Mouse (Mus musculus) mesoderm, embryonic 11.5 days (tissue): ENCODE results near the gene Diras2.
A peak's percentile ranks its signal among the peaks of the same experiment; 100 is the strongest.

Experiments
- DNase-seq: peaks from one replicate; pipeline ENCODE4 v3.0.0-alpha.2; 2012; ENCODE audit warnings: low read depth, low spot score

The Diras2 gene

DNA sequence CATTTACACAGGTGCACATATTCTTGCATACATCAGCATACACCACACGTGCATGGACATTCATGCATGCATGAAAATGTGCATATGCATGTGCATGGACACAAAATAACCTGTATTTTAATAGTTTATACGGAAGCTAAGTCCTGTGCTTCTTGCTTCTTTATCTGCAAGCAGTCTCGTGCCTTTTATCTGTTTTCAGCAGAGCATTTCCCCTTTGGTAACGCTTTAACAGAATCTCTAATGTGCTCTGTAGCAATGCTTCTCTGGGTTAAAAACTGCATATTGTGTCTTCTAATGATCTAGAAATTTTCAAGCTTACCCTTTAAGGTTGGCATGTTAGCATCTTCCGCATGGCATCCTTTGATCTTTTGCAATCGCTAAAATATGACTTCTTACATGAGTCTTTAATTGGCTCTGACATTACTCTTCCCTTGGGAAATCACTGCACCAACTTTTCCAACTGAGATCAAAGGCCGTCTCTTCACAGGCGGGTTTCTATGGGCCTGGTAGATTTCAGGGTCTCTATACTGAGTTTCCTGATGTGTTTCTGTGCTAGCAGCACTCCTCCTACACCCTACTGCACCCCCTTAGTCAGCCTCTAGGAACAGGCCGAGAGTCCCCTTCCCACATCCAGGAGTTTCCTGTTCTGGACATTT, 21.9 kb upstream of the Diras2 start:
- DNase-seq, result no peak

- DNase-seq, result no peak
Observed at GRCm38 (mm10) chr13:52551275-52551674, 20.2 kb upstream of the Diras2 start.

DNA sequence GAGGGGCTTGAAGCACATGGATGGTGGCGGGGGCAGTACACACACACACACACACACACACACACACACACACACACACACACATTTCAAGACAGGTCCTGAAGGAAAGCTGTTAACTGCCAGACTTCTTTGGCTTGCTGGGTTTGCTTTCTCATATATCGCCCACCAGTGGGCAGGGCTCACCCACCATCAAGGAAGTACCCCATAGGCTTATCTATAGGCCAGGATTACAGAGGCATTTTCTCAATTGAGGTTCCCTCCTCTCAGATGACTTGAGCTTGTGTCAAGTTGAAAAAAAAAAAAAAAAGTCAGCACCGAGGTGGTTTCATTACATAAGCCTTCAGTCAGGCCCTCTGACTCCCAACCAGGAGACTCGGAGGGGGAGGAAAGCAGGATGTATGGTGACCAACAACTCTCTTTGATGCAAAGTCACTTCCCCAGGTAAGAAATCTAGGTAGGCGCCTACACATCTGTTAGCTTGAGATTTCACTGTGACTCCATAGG, 19.7 kb upstream of the Diras2 start:
- no peak for DNase-seq

DNA sequence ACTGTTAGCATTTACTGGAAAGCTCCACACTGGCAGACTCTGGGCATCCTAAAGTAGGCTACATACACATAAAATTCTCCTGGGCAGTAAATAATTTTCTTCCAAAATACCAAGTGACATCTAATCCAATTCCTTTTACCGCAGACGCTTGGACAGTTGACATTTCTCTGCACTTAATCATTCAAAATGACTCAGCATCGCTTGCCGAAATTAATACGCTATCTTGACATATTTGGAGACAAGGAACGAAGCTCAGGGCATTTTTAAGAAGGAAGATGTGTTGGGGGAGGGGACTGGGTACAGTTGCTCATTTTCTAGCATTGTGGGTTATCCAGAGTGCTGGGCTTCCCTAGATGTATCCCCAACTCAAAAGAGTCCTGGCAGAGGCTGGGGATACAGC, 15.2 kb upstream of the Diras2 start:
- DNase-seq, result no peak

- DNase-seq, result no peak
Observed at GRCm38 (mm10) chr13:52542636-52543035, 11.6 kb upstream of the Diras2 start.

DNA sequence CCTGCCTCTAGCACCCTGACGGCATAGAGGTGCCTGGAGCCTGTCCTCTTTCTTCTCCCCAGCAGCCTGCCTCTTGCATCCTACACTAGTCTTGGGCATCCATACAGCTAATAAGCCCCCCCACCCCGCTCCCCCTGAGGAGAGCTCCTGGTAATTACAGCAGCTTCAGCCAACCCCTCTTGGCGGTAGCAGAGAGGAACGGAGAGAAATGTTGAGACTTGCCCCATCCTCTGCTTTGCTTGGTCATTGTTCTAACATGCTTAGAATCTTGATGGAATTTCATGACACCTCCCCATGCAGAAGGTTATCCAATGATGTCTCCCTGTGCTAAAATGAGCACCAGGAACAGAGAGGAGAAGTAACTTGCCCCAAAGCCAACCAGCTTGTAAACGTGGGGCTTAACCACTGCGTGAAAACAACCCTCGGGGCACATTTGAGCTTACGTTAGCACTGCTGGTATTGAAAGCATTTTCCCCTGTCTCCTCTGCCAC, 11.0 kb upstream of the Diras2 start:
- no peak for DNase-seq

GRCm38 (mm10) chr13:52541385-52542035, 10.4 kb upstream of the Diras2 start:
- DNase-seq, result no peak

GRCm38 (mm10) chr13:52539461-52539860, 8.4 kb upstream of the Diras2 start:
- DNase-seq, result no peak

GRCm38 (mm10) chr13:52538588-52539116, 7.6 kb upstream of the Diras2 start:
- no peak for DNase-seq

- no peak for DNase-seq
Observed at GRCm38 (mm10) chr13:52537754-52538587, 6.9 kb upstream of the Diras2 start.

- DNase-seq, result peak; percentile 81
Observed at GRCm38 (mm10) chr13:52535542-52535941, 4.5 kb upstream of the Diras2 start.

GRCm38 (mm10) chr13:52533644-52534043, 2.6 kb upstream of the Diras2 start:
- no peak for DNase-seq

DNA sequence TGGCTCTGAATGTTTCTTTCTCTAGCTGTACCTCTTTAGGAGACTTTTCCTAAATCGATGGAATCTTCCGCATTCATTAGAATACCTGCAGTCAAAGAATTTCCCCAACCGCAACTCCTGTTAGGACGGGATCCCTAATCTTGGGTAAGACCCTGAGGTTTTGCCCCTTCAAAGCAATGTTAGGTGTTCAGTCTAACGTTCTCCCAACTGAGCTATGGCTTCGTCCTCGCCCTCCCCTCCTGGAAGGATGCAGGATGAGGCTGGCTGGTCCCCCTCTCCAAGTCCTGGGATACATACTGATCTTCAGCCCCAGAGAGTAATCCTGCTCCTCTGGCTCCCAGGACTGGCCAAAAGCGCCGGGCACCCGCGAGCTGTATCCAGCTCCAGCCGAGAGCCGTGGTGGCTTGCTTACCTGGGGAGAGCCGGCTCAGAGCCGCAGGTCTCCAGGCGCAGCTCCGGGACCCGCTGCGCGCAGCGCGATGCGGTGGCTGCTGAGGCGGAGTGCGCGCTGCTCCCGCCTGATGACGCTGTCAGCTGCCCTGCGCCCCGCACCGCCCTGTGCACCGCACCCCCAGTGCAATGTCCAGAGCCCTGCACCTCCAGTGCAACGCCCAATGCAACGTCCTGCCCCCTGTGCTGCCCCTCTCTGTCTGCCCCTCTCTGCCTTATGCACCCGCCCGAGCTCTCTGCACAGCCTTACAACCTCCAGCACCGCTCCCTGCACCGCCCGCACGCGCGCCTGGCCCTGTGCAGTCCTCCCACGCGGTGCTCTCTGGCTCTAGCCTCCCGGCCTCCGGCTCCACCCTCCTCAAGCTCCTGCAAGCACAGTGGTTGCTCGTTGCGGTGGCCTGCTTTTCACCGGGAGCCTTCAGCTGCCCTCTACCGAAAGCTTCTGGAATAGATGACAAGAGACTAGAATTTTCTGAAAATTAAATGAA, 802 bp downstream of the Diras2 start:
- peak; percentile 85 for DNase-seq

DNA sequence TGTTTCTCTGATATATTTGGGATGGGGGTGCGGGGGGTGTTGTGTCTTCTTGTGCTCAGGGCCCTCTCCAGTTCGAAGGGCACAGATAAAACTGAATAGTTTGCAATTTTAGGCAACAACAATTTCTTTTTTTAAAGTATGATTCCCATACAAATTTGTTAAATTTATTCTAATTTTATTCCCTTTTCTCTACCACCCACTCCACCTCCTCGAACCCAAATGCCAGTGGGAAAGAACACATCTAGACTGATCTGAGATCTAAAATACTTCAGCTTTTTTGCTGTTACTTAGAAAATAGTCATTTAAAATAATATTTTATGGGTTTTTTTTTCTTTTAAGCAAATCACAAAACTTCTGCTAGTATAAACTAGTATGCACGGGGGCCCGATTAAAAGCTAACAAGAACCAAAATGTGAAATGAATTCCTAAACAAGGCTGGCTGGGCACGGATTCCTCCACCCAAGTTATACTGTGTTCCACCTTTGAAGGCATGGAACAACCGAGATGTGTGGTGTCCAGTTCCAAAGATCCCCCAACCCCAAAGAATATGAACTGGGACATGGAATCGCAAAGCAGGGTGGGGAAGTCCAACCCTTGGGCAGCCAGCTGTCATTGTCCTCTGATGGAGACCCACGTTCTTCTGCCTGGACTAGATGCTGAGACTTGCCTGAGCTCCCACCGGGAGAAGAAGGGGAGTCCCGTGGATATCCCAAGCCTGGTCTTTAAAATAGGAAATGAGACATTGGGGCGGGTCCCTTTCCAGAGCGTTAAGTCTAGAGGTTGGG, 1.7 kb downstream of the Diras2 start:
- no peak for DNase-seq

DNA sequence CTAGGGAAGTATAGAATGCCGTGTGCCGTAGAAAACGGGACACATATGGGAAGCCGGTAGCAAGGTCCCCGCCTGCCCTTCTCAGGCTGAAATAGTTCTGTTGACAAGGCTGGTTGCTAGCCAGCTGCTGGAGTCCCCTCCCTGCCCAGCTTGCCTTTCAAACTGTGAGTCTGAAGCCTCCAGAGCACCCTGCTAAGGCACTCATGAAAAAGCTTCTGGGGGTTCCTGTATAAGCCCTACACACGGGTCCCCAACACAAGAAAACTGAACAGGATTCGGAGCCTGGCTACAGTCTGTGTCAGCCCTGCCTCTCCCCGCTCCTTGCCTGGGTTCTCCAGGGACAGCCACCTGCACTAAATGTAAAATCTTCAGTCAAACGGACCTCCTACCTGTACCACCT, 2.3 kb downstream of the Diras2 start:
- DNase-seq, result no peak

GRCm38 (mm10) chr13:52528281-52528680, 2.8 kb downstream of the Diras2 start:
- no peak for DNase-seq

- DNase-seq, result no peak
Observed at GRCm38 (mm10) chr13:52526249-52527035, 4.6 kb downstream of the Diras2 start.

GRCm38 (mm10) chr13:52524313-52524712, 6.8 kb downstream of the Diras2 start:
- no peak for DNase-seq

DNA sequence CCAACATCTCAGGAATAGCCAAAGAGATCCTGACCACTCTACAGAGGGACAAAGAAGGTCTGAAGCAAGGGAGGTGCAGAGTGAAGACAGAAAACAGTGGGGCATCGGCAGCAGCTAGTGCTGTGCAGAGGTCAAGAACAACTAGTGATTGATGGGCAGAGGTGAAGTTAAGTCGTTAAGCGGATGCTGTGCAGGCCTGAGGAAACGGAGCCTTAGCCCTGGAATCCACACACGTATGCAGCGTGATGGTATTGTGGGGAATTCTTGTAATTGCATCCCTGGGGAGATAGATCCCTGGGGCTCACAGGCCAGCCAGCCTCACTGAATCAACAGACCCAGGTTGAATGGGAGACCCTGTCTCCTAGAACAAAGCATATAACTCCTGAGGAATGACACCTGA, 9.9 kb downstream of the Diras2 start:
- peak; percentile 54 for DNase-seq
